Mouse (Mus musculus): Measurements from ENCODE around the gene Skor1. TPM values are rescaled to one million over a fixed set of nuclear protein-coding genes. Genes with fewer than 3 reads are reported as not detected.
A peak's percentile ranks its signal among the peaks of the same experiment; 100 is the strongest.

The Skor1 gene
- polyA plus RNA-seq, 1 experiment from 2014 or later: not detected

- Histone ChIP-seq H3K9me3 (replicated peaks; ENCODE audit: control insufficient read depth, low read length) (no peaks in the 10 kb centered on the region), H3K27ac (ENCODE audit: low read depth, low read length) (no peak overlapping the region), H3K36me3 (ENCODE audit: control insufficient read depth, insufficient read depth, low read length) (0 out of 2 replicates have a peak, but pooled peaks cover 2% of the 10 kb centered on the region), H3K9ac (ENCODE audit: low read depth, low read length) (no peak overlapping the region), H3K27me3 (ENCODE audit: control insufficient read depth, insufficient read depth, low read length) (peaks cover 27% of the 10 kb centered on the region), H3K4me1 (ENCODE audit: control insufficient read depth, insufficient read depth, low read length) (peaks cover 12% of the 10 kb centered on the region), H3K4me3 (ENCODE audit: low read depth, low read length) (no peak overlapping the region), H3K4me2 (no peak overlapping the region)
- 70% methylated on average over 7 of the region's 7 CpGs for WGBS (ENCODE audit: insufficient replicate concordance)
- ATAC-seq (replicated peaks; ENCODE audit: insufficient number of reproducible peaks, low FRiP score, low TSS enrichment): no peak
Measured at GRCm38 (mm10) chr9:63183864-63184263, 35.1 kb upstream of the Skor1 start.

- Histone ChIP-seq H3K4me1 (ENCODE audit: control insufficient read depth, insufficient read depth, low read length) (no peaks in the 10 kb centered on the region; the same call in 1 of the 2 replicates), H3K4me3 (ENCODE audit: low read depth, low read length) (no peak overlapping the region), H3K4me2 (peak overlapping the region; percentile 32; the same call in 1 of the 2 replicates), H3K36me3 (ENCODE audit: control insufficient read depth, insufficient read depth, low read length) (0 out of 2 replicates have a peak, but pooled peaks cover 2% of the 10 kb centered on the region), H3K27ac (ENCODE audit: low read depth, low read length) (no peak overlapping the region), H3K9me3 (replicated peaks; ENCODE audit: control insufficient read depth, low read length) (no peaks in the 10 kb centered on the region), H3K9ac (ENCODE audit: low read depth, low read length) (no peak overlapping the region), H3K27me3 (ENCODE audit: control insufficient read depth, insufficient read depth, low read length) (peaks cover 27% of the 10 kb centered on the region)
- no peak for ATAC-seq (replicated peaks; ENCODE audit: insufficient number of reproducible peaks, low FRiP score, low TSS enrichment)
- 26% methylated on average over 14 of the region's 14 CpGs for WGBS (ENCODE audit: insufficient replicate concordance)
Measured at GRCm38 (mm10) chr9:63182306-63182960, 33.7 kb upstream of the Skor1 start.

DNA sequence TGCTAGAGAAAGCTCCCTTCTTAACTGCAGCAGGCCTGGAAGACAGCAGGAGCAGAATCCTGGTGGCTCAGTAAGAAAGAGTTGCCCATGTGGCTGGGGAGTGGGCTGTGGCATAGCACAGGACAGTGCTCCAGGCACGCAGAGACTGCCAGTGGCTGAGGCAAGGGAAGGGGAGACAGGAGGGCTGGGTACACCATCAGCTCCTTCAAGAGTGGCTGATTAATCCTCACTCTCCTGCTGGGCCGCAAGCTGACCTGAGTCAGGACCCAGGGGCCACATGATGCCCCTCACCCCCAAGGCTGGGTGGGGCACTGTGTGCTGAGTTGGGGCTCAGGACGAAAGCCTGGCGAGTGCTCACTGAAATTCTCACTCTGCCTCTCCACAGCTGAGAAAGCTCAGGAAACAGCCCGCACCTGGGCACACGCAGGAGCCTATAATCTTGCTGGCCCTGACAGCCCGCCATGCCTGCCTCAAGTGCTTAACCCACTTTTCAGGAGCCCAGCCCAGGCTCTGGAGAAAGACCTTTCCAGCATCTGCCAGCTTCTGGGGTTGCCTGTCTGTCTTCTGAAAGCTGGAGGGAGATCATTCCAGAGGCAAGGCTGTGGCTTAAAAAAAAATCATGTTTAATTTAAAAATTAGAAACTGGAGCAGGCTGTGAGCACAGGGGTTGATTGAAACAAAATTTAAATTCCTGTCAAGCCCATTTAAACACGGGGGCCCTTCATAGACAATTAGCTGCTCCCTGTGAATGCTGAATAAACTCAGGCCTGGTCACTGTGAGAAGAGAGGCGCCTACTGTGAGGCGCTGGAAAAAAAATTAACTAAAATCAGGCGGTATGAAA, 32.8 kb upstream of the Skor1 start:
- WGBS (ENCODE audit: insufficient replicate concordance): 51% methylated on average over 11 of the region's 11 CpGs
- Histone ChIP-seq H3K4me3 (ENCODE audit: low read depth, low read length) (no peak overlapping the region), H3K4me2 (no peak overlapping the region), H3K36me3 (ENCODE audit: control insufficient read depth, insufficient read depth, low read length) (0 out of 2 replicates have a peak, but pooled peaks cover 2% of the 10 kb centered on the region), H3K27me3 (ENCODE audit: control insufficient read depth, insufficient read depth, low read length) (peaks cover 27% of the 10 kb centered on the region), H3K27ac (ENCODE audit: low read depth, low read length) (no peak overlapping the region), H3K4me1 (ENCODE audit: control insufficient read depth, insufficient read depth, low read length) (no peaks in the 10 kb centered on the region; the same call in 1 of the 2 replicates), H3K9ac (ENCODE audit: low read depth, low read length) (no peak overlapping the region), H3K9me3 (replicated peaks; ENCODE audit: control insufficient read depth, low read length) (no peaks in the 10 kb centered on the region)
- ATAC-seq (replicated peaks; ENCODE audit: insufficient number of reproducible peaks, low FRiP score, low TSS enrichment): no peak

DNA sequence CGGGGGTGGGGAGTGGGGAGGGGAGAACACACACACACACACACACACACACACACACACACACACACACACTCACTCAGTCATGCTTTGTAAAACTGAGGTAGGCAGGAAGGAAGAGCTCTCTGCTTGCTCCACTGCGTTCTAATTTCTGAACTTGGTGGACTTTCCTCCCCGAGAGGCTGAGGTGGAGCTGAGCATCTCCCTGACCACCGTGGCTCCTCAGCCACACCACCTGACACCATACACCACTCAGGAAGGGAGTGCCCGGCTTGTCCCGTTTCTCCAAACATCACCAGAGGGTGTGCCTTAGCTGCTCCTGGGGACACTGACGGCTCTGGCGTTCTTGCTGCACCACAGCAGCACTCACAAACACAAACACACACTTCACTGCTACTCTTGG, 29.5 kb upstream of the Skor1 start:
- no peaks in the 10 kb centered on the region; the same call in 1 of the 2 replicates for H3K4me1 ChIP-seq (ENCODE audit: control insufficient read depth, insufficient read depth, low read length)
- no peak overlapping the region for H3K27ac ChIP-seq (ENCODE audit: low read depth, low read length)
- H3K27me3 ChIP-seq (ENCODE audit: control insufficient read depth, insufficient read depth, low read length): peaks cover 13% of the 10 kb centered on the region
- H3K4me3 ChIP-seq (ENCODE audit: low read depth, low read length): no peak overlapping the region
- H3K9me3 ChIP-seq (replicated peaks; ENCODE audit: control insufficient read depth, low read length): no peaks in the 10 kb centered on the region
- H3K9ac ChIP-seq (ENCODE audit: low read depth, low read length): no peak overlapping the region
- H3K36me3 ChIP-seq (ENCODE audit: control insufficient read depth, insufficient read depth, low read length): 0 out of 2 replicates have a peak, but pooled peaks cover 2% of the 10 kb centered on the region
- ATAC-seq (replicated peaks; ENCODE audit: insufficient number of reproducible peaks, low FRiP score, low TSS enrichment): no peak
- H3K4me2 ChIP-seq: no peak overlapping the region
- 77% methylated on average over 8 of the region's 8 CpGs for WGBS (ENCODE audit: insufficient replicate concordance)

- no peak overlapping the region for H3K4me3 ChIP-seq (ENCODE audit: low read depth, low read length)
- ATAC-seq (replicated peaks; ENCODE audit: insufficient number of reproducible peaks, low FRiP score, low TSS enrichment): no peak
- H3K9me3 ChIP-seq (replicated peaks; ENCODE audit: control insufficient read depth, low read length): no peaks in the 10 kb centered on the region
- H3K4me1 ChIP-seq (ENCODE audit: control insufficient read depth, insufficient read depth, low read length): no peaks in the 10 kb centered on the region
- H3K27me3 ChIP-seq (ENCODE audit: control insufficient read depth, insufficient read depth, low read length): peaks cover 1% of the 10 kb centered on the region; the same call in 1 of the 2 replicates
- H3K9ac ChIP-seq (ENCODE audit: low read depth, low read length): no peak overlapping the region
- H3K27ac ChIP-seq (ENCODE audit: low read depth, low read length): no peak overlapping the region
- H3K4me2 ChIP-seq: no peak overlapping the region
- WGBS (ENCODE audit: insufficient replicate concordance): 87% methylated on average over 8 of the region's 8 CpGs
- 0 out of 2 replicates have a peak, but pooled peaks cover 3% of the 10 kb centered on the region for H3K36me3 ChIP-seq (ENCODE audit: control insufficient read depth, insufficient read depth, low read length)
Measured at GRCm38 (mm10) chr9:63174001-63174721, 25.4 kb upstream of the Skor1 start.

GRCm38 (mm10) chr9:63171951-63172350, 23.2 kb upstream of the Skor1 start:
- no peak for ATAC-seq (replicated peaks; ENCODE audit: insufficient number of reproducible peaks, low FRiP score, low TSS enrichment)
- 0 out of 2 replicates have a peak, but pooled peaks cover 3% of the 10 kb centered on the region for H3K36me3 ChIP-seq (ENCODE audit: control insufficient read depth, insufficient read depth, low read length)
- WGBS (ENCODE audit: insufficient replicate concordance): 52% methylated on average over 2 of the region's 2 CpGs

GRCm38 (mm10) chr9:63169127-63169526, 20.4 kb upstream of the Skor1 start:
- WGBS (ENCODE audit: insufficient replicate concordance): 79% methylated on average over 1 of the region's 1 CpGs
- Histone ChIP-seq H3K36me3 (ENCODE audit: control insufficient read depth, insufficient read depth, low read length) (0 out of 2 replicates have a peak, but pooled peaks cover 3% of the 10 kb centered on the region), H3K4me1 (ENCODE audit: control insufficient read depth, insufficient read depth, low read length) (peaks cover 10% of the 10 kb centered on the region), H3K27me3 (ENCODE audit: control insufficient read depth, insufficient read depth, low read length) (no peaks in the 10 kb centered on the region), H3K9me3 (replicated peaks; ENCODE audit: control insufficient read depth, low read length) (no peaks in the 10 kb centered on the region), H3K27ac (ENCODE audit: low read depth, low read length) (no peak overlapping the region), H3K9ac (ENCODE audit: low read depth, low read length) (no peak overlapping the region), H3K4me2 (no peak overlapping the region), H3K4me3 (ENCODE audit: low read depth, low read length) (no peak overlapping the region)
- ATAC-seq (replicated peaks; ENCODE audit: insufficient number of reproducible peaks, low FRiP score, low TSS enrichment): no peak

More at GRCm38 (mm10) chr9:63171951-63172350, 23.2 kb upstream of the Skor1 start:
- Histone ChIP-seq H3K9me3 (replicated peaks; ENCODE audit: control insufficient read depth, low read length) (no peaks in the 10 kb centered on the region), H3K4me1 (ENCODE audit: control insufficient read depth, insufficient read depth, low read length) (no peaks in the 10 kb centered on the region), H3K27me3 (ENCODE audit: control insufficient read depth, insufficient read depth, low read length) (no peaks in the 10 kb centered on the region), H3K4me2 (no peak overlapping the region), H3K27ac (ENCODE audit: low read depth, low read length) (no peak overlapping the region), H3K4me3 (ENCODE audit: low read depth, low read length) (no peak overlapping the region), H3K9ac (ENCODE audit: low read depth, low read length) (no peak overlapping the region)

DNA sequence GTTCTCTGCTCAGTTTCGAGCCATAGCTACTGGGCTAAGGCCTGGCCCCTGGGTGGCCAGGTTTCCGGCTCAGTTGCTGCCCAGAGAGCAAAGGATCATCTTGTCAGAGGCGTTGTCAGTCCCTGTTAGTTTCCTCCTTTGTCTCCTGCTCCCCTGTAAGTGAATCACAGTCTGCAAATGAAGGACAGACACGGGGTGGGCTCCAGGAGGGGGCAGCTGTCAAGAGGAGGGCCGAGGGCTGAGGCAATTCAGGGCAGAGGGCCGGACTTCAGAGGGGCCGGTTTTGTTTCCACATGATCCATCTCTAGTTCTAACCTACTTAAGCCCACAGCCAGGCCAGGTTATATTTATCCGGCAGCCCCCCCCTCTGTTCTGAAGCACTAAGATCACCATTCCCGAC, 16.3 kb upstream of the Skor1 start:
- 20% methylated on average over 9 of the region's 9 CpGs for WGBS (ENCODE audit: insufficient replicate concordance)
- no peak for ATAC-seq (replicated peaks; ENCODE audit: insufficient number of reproducible peaks, low FRiP score, low TSS enrichment)
- H3K9ac ChIP-seq (ENCODE audit: low read depth, low read length): no peak overlapping the region
- peaks cover 7% of the 10 kb centered on the region for H3K27me3 ChIP-seq (ENCODE audit: control insufficient read depth, insufficient read depth, low read length)
- no peak overlapping the region for H3K4me2 ChIP-seq
- peaks cover 5% of the 10 kb centered on the region; the same call in 1 of the 2 replicates for H3K36me3 ChIP-seq (ENCODE audit: control insufficient read depth, insufficient read depth, low read length)
- peaks cover 10% of the 10 kb centered on the region for H3K4me1 ChIP-seq (ENCODE audit: control insufficient read depth, insufficient read depth, low read length)
- H3K9me3 ChIP-seq (replicated peaks; ENCODE audit: control insufficient read depth, low read length): no peaks in the 10 kb centered on the region
- H3K27ac ChIP-seq (ENCODE audit: low read depth, low read length): no peak overlapping the region
- no peak overlapping the region for H3K4me3 ChIP-seq (ENCODE audit: low read depth, low read length)
